Mouse (Mus musculus) midbrain, embryonic 15.5 days (tissue): ENCODE data around the gene Trub2. TPM values are rescaled to one million over a fixed set of nuclear protein-coding genes. Genes with fewer than 3 reads are reported as not detected.
A peak's percentile ranks its signal among the peaks of the same experiment; 100 is the strongest.

Source experiments
- ATAC-seq: fragments of 200-750 bp; cut with Nextera tagmentation; replicated peaks from 2 replicates; pipeline ENCODE4 v1.8.0; 2017; ENCODE audit warnings: moderate TSS enrichment
- H3K27ac ChIP-seq: fragments of 300-500 bp; sonication (generic); 2 replicates; pipeline ENCODE4 v1.5.1; 2015; ENCODE audit warnings: mild to moderate bottlenecking, inconsistent platforms
- H3K27me3 ChIP-seq: fragments of 300-500 bp; sonication (generic); replicated peaks from 2 replicates; pipeline ENCODE4 v1.6.1; 2015; ENCODE audit warnings: inconsistent platforms
- H3K36me3 ChIP-seq: fragments of 300-500 bp; sonication (generic); replicated peaks from 2 replicates; pipeline ENCODE4 v1.6.1; 2015; ENCODE audit warnings: inconsistent platforms
- H3K4me1 ChIP-seq: fragments of 300-500 bp; sonication (generic); 2 replicates; pipeline ENCODE4 v1.6.1; 2015; ENCODE audit warnings: inconsistent platforms
- H3K4me2 ChIP-seq: fragments of 300-500 bp; sonication (generic); 2 replicates; pipeline ENCODE4 v1.6.1; 2015; ENCODE audit warnings: inconsistent platforms, mild to moderate bottlenecking, moderate library complexity
- H3K4me3 ChIP-seq: fragments of 300-500 bp; sonication (generic); 2 replicates; pipeline ENCODE4 v1.5.1; 2015; ENCODE audit warnings: mild to moderate bottlenecking, inconsistent platforms
- H3K9ac ChIP-seq: fragments of 300-500 bp; sonication (generic); 2 replicates; pipeline ENCODE4 v1.6.1; 2015; ENCODE audit warnings: mild to moderate bottlenecking, inconsistent platforms
- H3K9me3 ChIP-seq: fragments of 300-500 bp; sonication (generic); 2 replicates; pipeline ENCODE4 v1.6.1; 2016; ENCODE audit warnings: inconsistent platforms
- WGBS: fragments of 180-500 bp; shearing (Covaris S2); methylation state at CpG from one replicate; pipeline ENCODE4 v1.1.7; 2015; ENCODE audit warnings: mixed read lengths; 5-methylcytosine and 5-hydroxymethylcytosine counted together
- polyA plus RNA-seq: library from polyadenylated mRNA; unstranded; fragments of >200 nt; fragmentation: Nextera tagmentation; extraction: Ambion mirVana; gene quantifications from 2 replicates; pipeline ENCODE4 v1.2.1, GENCODE M21; 2015

Trub2 gene
- polyA plus RNA-seq, 1 experiment from 2014 or later: 39.8 TPM

DNA sequence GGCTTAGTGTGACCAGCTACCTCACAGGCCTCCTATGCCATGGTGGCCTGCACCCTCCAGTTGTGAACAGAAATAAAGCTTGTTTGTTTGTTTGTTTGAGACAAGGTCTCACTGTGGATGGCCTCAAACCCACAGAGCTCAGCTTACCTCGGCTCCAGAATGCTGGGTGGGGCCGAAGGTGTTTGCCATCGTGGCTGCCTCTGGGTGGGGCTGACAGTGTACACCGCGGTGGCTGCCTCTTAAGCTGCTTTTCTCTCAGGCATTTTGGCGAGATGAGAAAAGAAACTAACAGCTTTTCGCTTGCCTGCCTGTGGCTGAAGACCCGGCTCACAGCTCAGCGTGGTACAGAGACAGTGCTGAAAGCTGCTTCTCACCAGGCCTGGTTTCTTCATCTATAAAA, 19.4 kb downstream of the Trub2 start:
- Histone ChIP-seq H3K27me3 (no peaks in the 10 kb centered on the region), H3K27ac (no peak overlapping the region), H3K36me3 (no peaks in the 10 kb centered on the region), H3K4me2 (no peak overlapping the region), H3K9me3 (no peaks in the 10 kb centered on the region), H3K4me3 (no peak overlapping the region), H3K9ac (no peak overlapping the region), H3K4me1 (no peaks in the 10 kb centered on the region)
- ATAC-seq: no peak
- 67% methylated on average over 9 of the region's 9 CpGs for WGBS

DNA sequence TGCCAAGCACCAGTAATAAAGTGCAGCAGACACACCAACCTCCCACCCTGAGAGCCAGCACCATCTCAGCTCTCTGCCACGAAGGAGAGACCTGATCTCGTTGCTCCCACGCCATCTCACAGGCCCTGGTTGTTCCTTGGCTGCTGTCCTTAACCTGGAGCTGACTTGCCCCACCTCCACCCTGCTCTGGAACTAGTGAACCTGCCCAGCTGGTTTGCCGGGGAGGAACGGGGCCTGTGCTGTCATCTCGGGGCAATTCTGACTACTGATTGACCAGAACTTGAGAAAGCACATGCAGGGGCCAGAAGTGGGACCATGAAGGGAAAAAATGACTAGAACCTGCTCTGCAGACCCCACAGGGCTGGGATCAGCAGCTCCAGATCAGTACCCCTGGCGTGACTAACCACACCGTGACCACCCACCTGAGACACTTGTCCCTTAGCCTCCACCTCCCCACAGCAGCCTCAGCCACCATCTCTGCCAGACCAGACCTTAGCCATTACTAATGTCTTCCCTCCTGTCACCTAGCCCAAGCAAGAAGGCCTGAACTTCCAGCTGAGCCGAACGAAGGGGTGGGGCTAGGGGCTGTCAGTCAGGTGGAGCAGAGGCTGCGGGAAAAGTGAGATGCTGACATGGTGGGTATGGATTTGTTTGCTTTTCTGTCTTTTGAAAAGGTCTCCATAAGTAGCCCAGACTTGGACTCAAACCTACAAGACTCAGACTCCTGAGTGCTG, 20.2 kb downstream of the Trub2 start:
- ATAC-seq: no peak
- Histone ChIP-seq H3K9ac (no peak overlapping the region), H3K36me3 (no peaks in the 10 kb centered on the region), H3K4me1 (no peaks in the 10 kb centered on the region), H3K4me2 (no peak overlapping the region), H3K9me3 (no peaks in the 10 kb centered on the region), H3K27me3 (no peaks in the 10 kb centered on the region), H3K27ac (no peak overlapping the region), H3K4me3 (no peak overlapping the region)
- WGBS: 74% methylated on average over 11 of the region's 11 CpGs

DNA sequence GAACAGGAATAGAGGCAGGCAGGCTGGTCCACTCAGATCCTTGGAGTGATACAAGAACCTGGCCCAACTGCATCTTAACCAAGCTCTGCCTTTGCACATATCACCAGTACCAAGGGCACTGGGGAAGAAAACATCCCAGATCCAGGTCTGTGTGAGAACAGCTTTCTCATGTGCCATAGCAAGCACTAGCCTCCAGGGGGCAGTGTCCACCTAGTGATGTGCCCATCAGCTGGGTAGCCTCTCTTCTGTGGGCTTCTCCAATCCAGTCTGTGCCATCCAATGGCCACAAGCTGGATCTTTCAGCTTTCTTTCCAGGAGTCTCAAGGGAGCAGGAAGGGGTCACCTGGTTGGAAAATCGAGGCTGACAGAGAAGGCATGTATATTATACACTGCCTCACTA, 23.5 kb downstream of the Trub2 start:
- no peak for ATAC-seq
- 3% methylated on average over 1 of the region's 1 CpGs for WGBS

DNA sequence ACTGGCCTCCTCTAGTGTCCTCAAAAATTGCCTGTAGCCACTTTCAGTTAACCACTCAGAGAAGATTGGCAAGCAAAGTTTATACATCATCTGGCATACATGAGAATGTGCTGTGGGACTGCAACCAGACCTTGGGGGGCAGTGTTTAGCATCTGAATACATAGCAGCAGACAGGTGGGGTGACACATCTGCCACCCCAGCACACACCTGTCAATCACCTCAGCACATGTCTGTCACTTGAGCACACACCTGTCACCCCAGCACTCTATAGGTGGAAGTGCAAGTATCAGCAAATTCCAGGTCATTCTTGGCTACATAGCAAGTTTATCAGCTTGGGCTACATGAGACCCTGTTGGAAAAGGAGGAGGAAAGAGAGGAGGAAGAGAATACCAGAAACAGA, 32.6 kb downstream of the Trub2 start:
- H3K27me3 ChIP-seq: peaks cover 25% of the 10 kb centered on the region
- no peak overlapping the region for H3K4me3 ChIP-seq
- H3K4me2 ChIP-seq: no peak overlapping the region
- peaks cover 8% of the 10 kb centered on the region for H3K4me1 ChIP-seq
- H3K9me3 ChIP-seq: no peaks in the 10 kb centered on the region
- no peaks in the 10 kb centered on the region for H3K36me3 ChIP-seq
- H3K9ac ChIP-seq: no peak overlapping the region
- no peak for ATAC-seq
- no peak overlapping the region for H3K27ac ChIP-seq

More for the DNA sequence above, 23.5 kb downstream of the Trub2 start:
- Histone ChIP-seq H3K36me3 (no peaks in the 10 kb centered on the region), H3K27ac (no peak overlapping the region), H3K9ac (no peak overlapping the region), H3K4me1 (no peaks in the 10 kb centered on the region), H3K9me3 (no peaks in the 10 kb centered on the region), H3K27me3 (no peaks in the 10 kb centered on the region), H3K4me3 (no peak overlapping the region), H3K4me2 (no peak overlapping the region)

DNA sequence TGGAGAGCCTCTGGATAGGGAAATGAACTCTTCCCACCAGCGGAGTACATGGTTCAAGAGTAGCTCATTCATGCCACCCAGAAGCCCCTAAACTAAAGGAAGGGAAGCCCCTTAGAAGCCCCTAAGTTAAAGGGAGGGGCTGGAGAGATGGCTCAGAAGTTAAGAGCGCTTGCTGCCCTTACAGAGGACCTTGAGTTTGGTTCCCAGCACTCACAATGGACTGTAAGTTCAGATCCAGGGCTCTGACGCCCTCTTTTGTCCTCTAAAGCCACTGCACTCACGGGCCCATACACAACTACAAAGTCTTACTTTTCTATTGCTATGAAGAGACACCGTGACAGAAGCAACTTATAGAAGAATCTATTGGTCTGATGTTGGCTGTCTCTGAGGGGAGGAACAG, 35.9 kb downstream of the Trub2 start:
- Histone ChIP-seq H3K4me3 (no peak overlapping the region), H3K9me3 (no peaks in the 10 kb centered on the region), H3K27ac (no peak overlapping the region), H3K36me3 (no peaks in the 10 kb centered on the region), H3K4me2 (no peak overlapping the region), H3K4me1 (peaks cover 10% of the 10 kb centered on the region), H3K9ac (no peak overlapping the region), H3K27me3 (peaks cover 33% of the 10 kb centered on the region)
- WGBS: 86% methylated on average over 5 of the region's 5 CpGs
- no peak for ATAC-seq

DNA sequence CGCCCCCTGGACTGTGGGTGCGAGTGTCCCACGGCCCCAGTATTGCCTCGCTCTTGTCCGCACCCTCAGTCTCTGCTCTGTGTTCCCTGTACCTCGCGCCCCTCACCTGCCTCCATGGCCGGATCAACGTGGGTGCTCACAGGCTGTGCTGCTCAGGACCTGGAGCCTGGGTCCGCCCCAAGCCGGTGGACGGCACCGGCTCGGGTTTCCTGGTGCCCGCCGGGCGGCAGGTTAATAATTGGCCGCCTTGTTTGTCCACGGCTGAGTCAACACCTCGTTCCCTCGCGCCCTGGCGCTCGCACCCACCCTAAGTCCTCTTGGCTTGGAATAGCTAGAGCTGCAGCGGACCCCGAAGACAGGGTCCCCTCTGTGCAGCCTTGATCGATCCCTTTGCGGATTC, 36.8 kb downstream of the Trub2 start, which contains the start of gene Gm13420:
Gene Gm13420, minus strand, starts transcription at position 189 of the 400 bp plus-strand sequence.
- Histone ChIP-seq H3K4me3 (peak within 1 kb of the TSS; percentile 10; the same call in 1 of the 2 replicates), H3K4me1 (peaks cover 15% of the 10 kb centered on the region), H3K9ac (no peak within 1 kb of the TSS; the same call in 1 of the 2 replicates), H3K9me3 (no peaks in the 10 kb centered on the region), H3K36me3 (no peaks in the 10 kb centered on the region), H3K27ac (no peak within 1 kb of the TSS), H3K27me3 (peaks cover 42% of the 10 kb centered on the region), H3K4me2 (peak within 1 kb of the TSS; percentile 33)
- no peak for ATAC-seq
- 8% methylated on average over 28 of the region's 28 CpGs for WGBS

DNA sequence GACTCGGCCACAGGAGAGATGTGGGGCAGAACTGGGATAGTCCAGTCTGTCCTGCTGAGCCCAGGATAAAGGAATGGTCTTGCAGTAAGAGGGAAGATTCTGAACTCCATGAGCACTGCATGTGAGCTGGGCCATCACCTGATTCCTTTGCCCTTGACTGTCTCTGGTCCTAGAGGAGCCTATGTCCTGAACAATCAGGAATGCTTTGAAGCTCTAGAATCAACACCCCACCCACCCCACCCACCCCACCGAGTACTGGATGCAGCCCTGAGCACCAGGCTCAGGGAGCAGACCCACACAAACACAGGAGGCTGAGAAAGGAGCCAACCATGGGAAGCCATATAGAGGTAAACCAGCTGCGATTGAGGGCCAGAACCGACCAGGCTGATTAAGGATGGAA, 39.8 kb downstream of the Trub2 start:
- Histone ChIP-seq H3K9ac (no peak overlapping the region), H3K27me3 (peaks cover 45% of the 10 kb centered on the region), H3K9me3 (no peaks in the 10 kb centered on the region), H3K4me3 (no peak overlapping the region), H3K4me1 (peaks cover 15% of the 10 kb centered on the region), H3K27ac (no peak overlapping the region), H3K36me3 (no peaks in the 10 kb centered on the region), H3K4me2 (no peak overlapping the region)
- no peak for ATAC-seq
- 84% methylated on average over 4 of the region's 4 CpGs for WGBS

DNA sequence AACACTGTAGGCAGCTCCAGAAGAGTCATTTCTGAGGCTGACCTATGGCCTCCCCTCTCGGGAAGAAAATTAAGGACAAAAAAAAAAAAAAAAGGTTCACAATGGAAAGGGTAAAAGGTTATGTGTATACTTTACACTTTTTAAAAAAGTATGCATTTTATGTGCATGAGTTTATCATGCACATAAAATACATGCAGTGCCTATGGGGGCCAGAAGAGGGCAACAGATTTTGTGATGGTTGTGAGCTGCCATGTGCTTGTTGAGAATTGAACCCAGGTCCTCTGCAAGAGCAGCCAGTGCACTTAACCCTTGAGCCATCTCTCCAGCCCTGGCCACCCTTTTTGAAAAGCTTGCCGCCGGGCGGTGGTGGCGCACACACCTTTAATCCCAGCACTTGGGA, 40.5 kb downstream of the Trub2 start:
- H3K9ac ChIP-seq: 0 out of 2 replicates have a peak overlapping the region, but pooled peaks have one; percentile 43
- WGBS: 62% methylated on average over 5 of the region's 5 CpGs
- H3K27me3 ChIP-seq: peaks cover 40% of the 10 kb centered on the region
- no peak overlapping the region for H3K4me3 ChIP-seq
- peaks cover 15% of the 10 kb centered on the region for H3K4me1 ChIP-seq
- no peak overlapping the region for H3K27ac ChIP-seq
- H3K9me3 ChIP-seq: no peaks in the 10 kb centered on the region
- ATAC-seq: no peak
- no peaks in the 10 kb centered on the region for H3K36me3 ChIP-seq
- H3K4me2 ChIP-seq: peak overlapping the region; percentile 85; the same call in 1 of the 2 replicates

DNA sequence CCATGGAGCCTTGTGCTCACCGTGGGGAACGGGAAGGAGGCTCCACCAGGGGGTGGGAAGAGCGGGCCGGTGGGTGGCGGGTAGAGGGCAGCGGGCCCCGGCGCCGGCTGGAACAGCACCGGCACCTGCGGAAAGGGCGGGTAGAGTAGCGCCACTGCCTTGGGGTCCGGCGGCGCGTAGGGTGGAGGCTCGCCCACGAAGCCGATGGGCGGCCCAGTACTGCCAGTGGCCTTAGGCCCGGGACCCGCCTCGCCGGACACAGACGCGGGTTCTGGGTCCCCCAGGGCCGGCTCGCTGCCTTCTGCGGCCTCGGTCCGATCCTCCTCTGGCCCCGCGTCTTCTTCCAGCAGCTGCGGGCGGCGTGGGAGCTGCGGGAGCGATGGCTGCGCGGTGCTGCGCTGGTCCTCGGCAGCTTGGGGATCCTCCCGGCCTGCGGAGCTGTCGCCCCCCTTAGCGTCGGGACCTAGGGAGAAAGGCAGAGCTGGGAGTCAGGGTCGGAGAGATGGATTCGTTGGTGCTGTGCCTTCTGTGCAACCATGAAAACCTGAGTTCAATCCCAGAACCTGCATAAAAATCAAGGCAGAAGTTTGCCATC, 41.0 kb downstream of the Trub2 start:
- Histone ChIP-seq H3K9me3 (no peaks in the 10 kb centered on the region), H3K27me3 (peaks cover 35% of the 10 kb centered on the region), H3K4me1 (peaks cover 15% of the 10 kb centered on the region), H3K9ac (peak overlapping the region; percentile 43), H3K4me3 (peak overlapping the region; percentile 45), H3K36me3 (no peaks in the 10 kb centered on the region), H3K27ac (no peak overlapping the region), H3K4me2 (peak overlapping the region; percentile 85)
- ATAC-seq: no peak
- WGBS: 2% methylated on average over 47 of the region's 50 CpGs

DNA sequence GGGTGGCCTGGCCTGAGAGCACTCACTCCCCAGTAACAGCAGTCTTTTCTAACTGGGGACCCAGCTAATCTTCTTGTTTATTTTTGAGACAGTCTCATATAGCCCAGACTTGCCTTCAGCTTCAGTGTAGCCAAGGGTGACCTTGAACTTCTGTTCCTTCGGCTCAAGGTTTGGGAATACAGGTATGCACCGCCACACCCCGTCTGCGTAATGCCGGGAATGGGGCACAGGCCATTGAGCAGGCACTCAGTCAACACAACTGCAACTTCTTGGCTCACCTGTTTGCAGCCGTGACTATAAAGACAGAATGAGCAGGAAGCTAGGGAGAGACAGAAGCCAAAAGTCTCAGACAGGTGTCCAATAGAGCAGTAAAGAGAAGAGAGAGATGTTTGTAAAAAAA, 44.0 kb downstream of the Trub2 start:
- Histone ChIP-seq H3K4me1 (peaks cover 7% of the 10 kb centered on the region), H3K27me3 (peaks cover 14% of the 10 kb centered on the region; the same call in 1 of the 2 replicates), H3K4me3 (no peak overlapping the region), H3K9ac (no peak overlapping the region), H3K4me2 (no peak overlapping the region), H3K36me3 (peaks cover 7% of the 10 kb centered on the region; the same call in 1 of the 2 replicates), H3K27ac (no peak overlapping the region), H3K9me3 (no peaks in the 10 kb centered on the region)
- 96% methylated on average over 6 of the region's 6 CpGs for WGBS
- ATAC-seq: no peak

DNA sequence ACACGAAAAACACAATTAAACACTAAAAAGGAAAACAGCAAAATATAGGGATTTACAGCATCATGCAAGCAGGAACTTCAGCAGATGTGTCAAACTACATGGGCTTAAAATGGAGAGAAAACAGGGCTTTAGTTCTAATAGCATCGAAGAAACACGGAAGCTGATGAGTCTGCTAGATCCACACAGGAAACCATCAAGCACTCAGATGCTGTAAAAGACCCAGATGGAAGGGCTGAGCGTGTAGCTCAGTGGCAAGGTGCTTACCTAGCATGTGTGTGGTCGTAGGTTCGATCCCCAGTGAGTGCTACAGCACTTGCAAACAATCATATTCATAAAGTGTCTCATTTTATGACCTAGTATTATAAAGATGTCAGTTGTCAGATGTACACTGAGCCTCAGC, 47.1 kb downstream of the Trub2 start:
- Histone ChIP-seq H3K9me3 (no peaks in the 10 kb centered on the region), H3K27ac (no peak overlapping the region), H3K4me1 (no peaks in the 10 kb centered on the region), H3K27me3 (peaks cover under 1% of the 10 kb centered on the region; the same call in 1 of the 2 replicates), H3K9ac (no peak overlapping the region), H3K4me2 (no peak overlapping the region), H3K4me3 (no peak overlapping the region), H3K36me3 (peaks cover 31% of the 10 kb centered on the region)
- no peak for ATAC-seq
- WGBS: 90% methylated on average over 6 of the region's 6 CpGs

DNA sequence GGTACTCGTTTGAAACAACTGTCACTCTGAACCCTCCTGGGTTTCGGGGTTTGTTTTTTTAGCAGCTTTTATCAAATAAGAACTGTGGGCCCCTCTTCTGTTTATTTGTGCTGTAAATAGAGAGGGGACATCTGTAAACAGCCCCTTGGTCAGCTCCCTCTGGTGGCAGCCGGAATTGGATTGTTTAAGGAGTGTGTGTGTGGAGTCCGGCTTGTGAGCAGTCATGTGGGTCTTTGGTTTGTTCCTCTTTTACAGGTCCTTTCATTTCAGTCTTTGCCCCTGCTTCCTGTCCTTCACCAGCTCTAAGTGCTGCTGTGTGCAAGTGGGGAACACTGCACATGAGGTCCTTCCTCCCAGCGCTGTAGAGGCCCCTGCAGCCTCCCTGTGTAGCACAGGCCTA, 48.9 kb downstream of the Trub2 start:
- Histone ChIP-seq H3K4me3 (no peak overlapping the region), H3K4me1 (no peaks in the 10 kb centered on the region), H3K9me3 (no peaks in the 10 kb centered on the region), H3K9ac (no peak overlapping the region), H3K36me3 (peaks cover 39% of the 10 kb centered on the region), H3K4me2 (no peak overlapping the region), H3K27me3 (no peaks in the 10 kb centered on the region), H3K27ac (no peak overlapping the region)
- no peak for ATAC-seq
- 83% methylated on average over 5 of the region's 5 CpGs for WGBS

DNA sequence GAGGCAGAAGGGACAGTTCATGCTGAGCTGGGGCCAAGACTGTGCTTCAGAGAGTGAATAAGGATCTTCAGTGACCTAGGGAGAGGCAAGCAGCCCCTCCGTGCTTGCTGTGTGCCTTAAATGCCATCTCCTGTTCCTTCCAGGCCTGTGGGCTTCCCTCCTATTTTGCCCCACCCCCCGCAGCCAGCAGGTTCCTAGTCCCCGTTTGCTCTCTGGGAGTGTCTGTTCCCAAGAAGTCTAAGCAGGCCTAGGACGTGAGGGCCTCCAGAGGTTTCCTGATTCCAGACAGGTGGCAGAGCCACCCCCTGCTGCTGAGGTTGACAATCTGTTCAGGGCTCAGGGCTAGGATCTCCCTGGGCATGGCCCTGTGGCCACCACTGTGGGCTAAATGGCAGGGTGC, 49.5 kb downstream of the Trub2 start:
- Histone ChIP-seq H3K4me1 (no peaks in the 10 kb centered on the region), H3K36me3 (peaks cover 44% of the 10 kb centered on the region), H3K4me3 (no peak overlapping the region), H3K9me3 (no peaks in the 10 kb centered on the region), H3K9ac (no peak overlapping the region), H3K27me3 (no peaks in the 10 kb centered on the region), H3K27ac (no peak overlapping the region), H3K4me2 (no peak overlapping the region)
- ATAC-seq: no peak
- 69% methylated on average over 4 of the region's 4 CpGs for WGBS
